Mouse (Mus musculus) thymus, adult 2 months (tissue): ENCODE data around the gene Nat8f5. TPM values are rescaled to one million over a fixed set of nuclear protein-coding genes. Genes with fewer than 3 reads are reported as not detected.

Experiments
- DNase-seq: peaks from one replicate; pipeline ENCODE4 v3.0.0; 2021
- H3K27ac ChIP-seq: fragments of 200-500 bp; 2 replicates; pipeline ENCODE4 v1.5.1; 2012; ENCODE audit warnings: low read length, control low read depth; ENCODE audit not compliant: control insufficient read depth, insufficient read depth
- H3K27me3 ChIP-seq: fragments of 200-500 bp; 2 replicates; pipeline ENCODE4 v1.6.1; 2012; ENCODE audit warnings: mild to moderate bottlenecking, low read length, moderate library complexity, mixed read lengths; ENCODE audit not compliant: control insufficient read depth, insufficient read depth
- H3K36me3 ChIP-seq: fragments of 200-500 bp; 2 replicates; pipeline ENCODE4 v1.6.1; 2012; ENCODE audit warnings: mild to moderate bottlenecking, low read length, moderate library complexity; ENCODE audit not compliant: control insufficient read depth, insufficient read depth
- H3K4me1 ChIP-seq: fragments of 200-500 bp; replicated peaks from 2 replicates; pipeline ENCODE4 v1.6.1; 2012; ENCODE audit warnings: low read length; ENCODE audit not compliant: control insufficient read depth, insufficient read depth
- H3K4me3 ChIP-seq: fragments of 200-500 bp; 2 replicates; pipeline ENCODE4 v1.5.1; 2012; ENCODE audit warnings: mild to moderate bottlenecking, low read length, control low read depth, moderate library complexity; ENCODE audit not compliant: control insufficient read depth, insufficient read depth
- CTCF ChIP-seq: fragments of 200-500 bp; IDR thresholded peaks from 2 replicates; pipeline ENCODE4 v1.5.1; 2012; ENCODE audit warnings: mild to moderate bottlenecking, control low read depth, low read length, moderate library complexity, borderline replicate concordance; ENCODE audit not compliant: control insufficient read depth, poor library complexity, insufficient read depth; ENCODE audit errors: extremely low read depth
- POLR2A ChIP-seq: fragments of 200-500 bp; IDR thresholded peaks from 2 replicates; pipeline ENCODE4 v1.6.1; 2012; ENCODE audit warnings: mild to moderate bottlenecking, low read length, control low read depth, moderate library complexity; ENCODE audit not compliant: control insufficient read depth, poor library complexity, insufficient read depth; ENCODE audit errors: extremely low read depth
- WGBS: fragments of 180-500 bp; shearing (Covaris S2); methylation state at CpG from one replicate; pipeline ENCODE4 v1.1.7; 2018; 5-methylcytosine and 5-hydroxymethylcytosine counted together
- polyA plus RNA-seq: library from polyadenylated mRNA; depleted of rRNA; stranded (reverse); fragments of >200 nt; gene quantifications from 2 replicates; pipeline ENCODE4 v1.2.3, GENCODE M21; 2012

Gene Nat8f5
- polyA plus RNA-seq, 1 experiment = 0.18 TPM

GRCm38 (mm10) chr6:85831796-85832321, 11.1 kb upstream of the Nat8f5 start, which contains the start of gene Nat8:
Gene Nat8, minus strand, starts transcription at chr6:85832082.
- Histone ChIP-seq H3K27me3 (no peaks in the 10 kb centered on the region), H3K27ac (no peak within 1 kb of the TSS), H3K4me1 (no peaks in the 10 kb centered on the region), H3K4me3 (no peak within 1 kb of the TSS), H3K36me3 (no peaks in the 10 kb centered on the region)
- TF ChIP-seq POLR2A (no peak), CTCF (no peak)
- DNase-seq = no peak
- WGBS = 85% methylated on average over 7 of the region's 7 CpGs

GRCm38 (mm10) chr6:85829462-85829861, 8.7 kb upstream of the Nat8f5 start:
- Histone ChIP-seq H3K4me1 (no peaks in the 10 kb centered on the region), H3K27ac (no peak overlapping the region), H3K36me3 (no peaks in the 10 kb centered on the region), H3K4me3 (no peak overlapping the region), H3K27me3 (no peaks in the 10 kb centered on the region)
- no peak for DNase-seq
- TF ChIP-seq CTCF = no peak
- no peak for TF ChIP-seq POLR2A
- 86% methylated on average over 1 of the region's 1 CpGs for WGBS

GRCm38 (mm10) chr6:85825886-85826285, 5.1 kb upstream of the Nat8f5 start:
- WGBS = 88% methylated on average over 2 of the region's 2 CpGs
- H3K27me3 ChIP-seq = no peaks in the 10 kb centered on the region
- H3K36me3 ChIP-seq = no peaks in the 10 kb centered on the region
- no peak overlapping the region for H3K27ac ChIP-seq
- no peak for DNase-seq
- TF ChIP-seq POLR2A (no peak), CTCF (no peak)
- no peaks in the 10 kb centered on the region for H3K4me1 ChIP-seq
- no peak overlapping the region for H3K4me3 ChIP-seq

- H3K27ac ChIP-seq = no peak overlapping the region
- H3K4me1 ChIP-seq = no peaks in the 10 kb centered on the region
- WGBS = 92% methylated on average over 1 of the region's 1 CpGs
- no peaks in the 10 kb centered on the region for H3K27me3 ChIP-seq
- H3K4me3 ChIP-seq = no peak overlapping the region
- H3K36me3 ChIP-seq = no peaks in the 10 kb centered on the region
- no peak for DNase-seq
- no peak for TF ChIP-seq CTCF
These were observed 2.8 kb upstream of the Nat8f5 start for GRCm38 (mm10) chr6:85823382-85824090.

DNA sequence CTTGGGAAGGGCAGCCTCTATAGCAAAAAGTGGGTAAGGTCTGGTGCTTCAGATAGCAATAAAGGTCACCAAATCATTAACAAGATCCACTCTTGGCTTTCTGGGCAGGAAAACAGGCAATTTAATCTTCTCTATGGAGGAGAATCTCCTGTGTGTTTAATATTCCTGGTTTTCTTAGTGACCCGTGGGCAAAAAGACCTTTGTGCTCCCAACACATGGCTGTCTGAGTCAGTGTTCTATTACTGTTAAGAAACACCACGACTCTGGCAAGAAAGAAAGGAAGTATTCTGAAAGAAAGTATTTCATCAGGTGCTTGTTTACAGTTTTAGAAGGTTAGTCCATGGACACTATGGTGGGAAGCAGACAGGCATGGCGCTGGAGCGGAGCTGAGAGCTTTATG, 1.5 kb upstream of the Nat8f5 start:
- no peak for DNase-seq
- Histone ChIP-seq H3K4me1 (no peaks in the 10 kb centered on the region), H3K27ac (no peak overlapping the region), H3K27me3 (no peaks in the 10 kb centered on the region), H3K36me3 (no peaks in the 10 kb centered on the region), H3K4me3 (no peak overlapping the region)
- TF ChIP-seq CTCF (no peak), POLR2A (no peak)
- WGBS = 89% methylated on average over 4 of the region's 4 CpGs

DNA sequence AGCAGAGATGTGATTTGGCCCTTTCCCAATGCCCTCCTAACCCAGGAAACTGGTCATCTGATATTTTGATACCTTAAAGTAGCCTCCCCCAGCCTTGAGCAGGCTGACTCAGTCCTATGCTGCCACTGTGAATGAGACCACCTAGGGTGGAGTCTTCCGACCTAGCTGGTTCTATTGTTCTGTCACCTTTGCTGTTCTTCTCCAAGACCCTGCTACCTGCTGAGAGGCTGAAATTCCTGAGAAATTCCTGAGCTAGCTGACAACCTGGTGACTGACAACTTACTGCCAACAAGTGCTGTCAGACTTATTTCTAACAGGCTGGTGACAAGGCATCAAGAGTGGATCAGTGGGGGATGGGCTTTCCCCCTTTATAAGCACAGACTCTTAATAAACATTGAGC, 2.4 kb downstream of the Nat8f5 start:
- TF ChIP-seq POLR2A (no peak), CTCF (no peak)
- WGBS = 71% methylated on average over 1 of the region's 1 CpGs
- Histone ChIP-seq H3K4me1 (no peaks in the 10 kb centered on the region), H3K36me3 (no peaks in the 10 kb centered on the region), H3K27me3 (no peaks in the 10 kb centered on the region), H3K4me3 (no peak overlapping the region), H3K27ac (no peak overlapping the region)
- no peak for DNase-seq
